Mouse (Mus musculus) granulocyte monocyte progenitor cell, adult 5-6 weeks (primary cell): ENCODE results near the gene Lancl3. TPM values are rescaled to one million over a fixed set of nuclear protein-coding genes. Genes with fewer than 3 reads are reported as not detected.

Source experiments
- ATAC-seq: replicated peaks from 2 replicates; pipeline ENCODE4 v1.8.0; 2016; ENCODE audit warnings: mild to moderate bottlenecking, moderate TSS enrichment, inconsistent platforms; ENCODE audit not compliant: poor library complexity, severe bottlenecking
- total RNA-seq, 2 experiments: library from RNA; stranded (forward) in 1 of 2; stranded (reverse) in 1 of 2; fragments of 200-712, 200-1000 nt in 1 of 2; fragments of >200 nt in 1 of 2; fragmentation: Nextera tagmentation in 1 of 2; gene quantifications; 2 replicates each; pipeline ENCODE4 v1.2.3; 2014 to 2017

Gene Lancl3
- not detected in 2 replicates for total RNA-seq (2014; fragmentation: Nextera tagmentation)
- total RNA-seq (2017): not detected in 2 replicates

DNA sequence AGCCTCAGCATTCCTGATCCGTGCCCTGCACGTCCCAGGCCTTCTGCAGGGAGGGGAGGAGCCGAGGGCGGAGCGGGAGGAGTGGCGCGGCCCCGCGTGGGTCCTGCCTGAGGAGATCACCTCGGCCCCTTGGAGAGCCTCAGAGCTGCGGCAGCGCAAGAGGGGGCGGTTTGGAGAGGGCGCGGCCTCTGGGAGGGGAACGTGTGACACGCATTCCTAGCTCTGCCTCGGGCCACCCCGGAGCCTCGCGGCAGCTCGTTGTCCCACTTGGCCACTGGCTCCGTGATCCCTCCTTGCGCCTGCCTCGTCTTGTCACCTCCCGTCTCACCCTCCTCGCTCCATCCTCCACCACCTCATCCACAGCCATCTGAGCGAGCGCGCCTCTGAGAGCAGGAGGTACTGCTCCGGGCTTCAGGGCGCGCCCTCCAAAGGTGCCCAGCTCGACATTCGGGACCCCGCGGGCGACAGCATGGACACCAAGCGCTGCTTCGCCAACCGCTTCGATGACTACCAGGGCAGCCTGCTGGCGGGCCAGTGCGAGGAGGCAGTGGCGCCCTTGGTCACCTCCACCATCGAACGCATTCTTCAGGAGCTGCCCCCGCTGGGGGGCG, at the start of gene Lancl3:
Lancl3 (plus strand) TSS at position 142 of the 611 bp plus-strand sequence.
- peak; percentile 92 for ATAC-seq

DNA sequence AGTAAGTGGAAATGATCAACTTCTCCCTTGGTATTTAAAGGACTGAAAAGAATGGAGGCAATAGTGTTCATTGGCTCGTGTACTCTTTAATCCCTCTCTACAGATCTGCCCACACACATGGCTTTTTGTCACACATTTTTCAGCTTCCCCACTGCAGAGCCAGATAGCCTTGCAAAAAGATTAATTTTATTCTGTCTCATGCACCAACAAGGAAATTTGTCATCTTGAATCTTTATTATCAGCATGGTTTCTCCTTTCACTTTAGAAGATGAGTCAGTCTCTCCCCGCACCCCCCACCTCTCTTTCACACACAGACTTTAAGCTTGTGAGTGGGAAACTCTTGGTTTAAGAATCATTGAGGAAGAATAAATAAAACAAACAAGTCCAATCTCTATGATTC, 20.7 kb upstream of the Lancl3 start:
- no peak for ATAC-seq

GRCm38 (mm10) chrX:9181570-9181969, 18.1 kb upstream of the Lancl3 start:
- ATAC-seq: no peak

DNA sequence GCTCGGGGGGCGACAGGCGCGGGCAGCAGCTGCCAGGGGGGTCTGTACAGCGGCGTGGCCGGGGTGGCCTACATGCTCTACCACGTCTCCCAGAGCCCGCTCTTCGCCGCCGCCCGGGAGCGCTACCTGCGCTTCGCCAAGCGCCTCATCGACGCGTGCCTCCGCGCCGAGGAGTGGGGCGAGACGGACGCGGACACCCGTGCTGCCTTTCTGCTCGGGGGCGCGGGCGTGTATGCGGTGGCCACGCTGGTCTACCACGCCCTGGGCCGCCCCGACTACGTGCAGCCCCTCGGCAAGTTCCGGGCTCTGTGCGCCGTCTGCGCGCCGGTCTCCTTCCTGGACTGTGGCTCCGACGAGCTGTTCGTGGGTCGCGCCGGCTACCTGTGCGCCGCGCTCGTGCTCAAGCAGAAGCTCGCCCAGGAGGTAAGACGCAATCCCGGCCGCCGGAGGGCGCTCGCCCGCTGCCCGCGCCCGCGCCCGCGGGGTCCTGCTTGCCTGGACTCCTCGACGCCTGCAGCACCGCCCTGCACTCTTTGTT, 747 bp downstream of the Lancl3 start:
- ATAC-seq: peak; percentile 68

GRCm38 (mm10) chrX:9201954-9202353, 2.3 kb downstream of the Lancl3 start:
- no peak for ATAC-seq

DNA sequence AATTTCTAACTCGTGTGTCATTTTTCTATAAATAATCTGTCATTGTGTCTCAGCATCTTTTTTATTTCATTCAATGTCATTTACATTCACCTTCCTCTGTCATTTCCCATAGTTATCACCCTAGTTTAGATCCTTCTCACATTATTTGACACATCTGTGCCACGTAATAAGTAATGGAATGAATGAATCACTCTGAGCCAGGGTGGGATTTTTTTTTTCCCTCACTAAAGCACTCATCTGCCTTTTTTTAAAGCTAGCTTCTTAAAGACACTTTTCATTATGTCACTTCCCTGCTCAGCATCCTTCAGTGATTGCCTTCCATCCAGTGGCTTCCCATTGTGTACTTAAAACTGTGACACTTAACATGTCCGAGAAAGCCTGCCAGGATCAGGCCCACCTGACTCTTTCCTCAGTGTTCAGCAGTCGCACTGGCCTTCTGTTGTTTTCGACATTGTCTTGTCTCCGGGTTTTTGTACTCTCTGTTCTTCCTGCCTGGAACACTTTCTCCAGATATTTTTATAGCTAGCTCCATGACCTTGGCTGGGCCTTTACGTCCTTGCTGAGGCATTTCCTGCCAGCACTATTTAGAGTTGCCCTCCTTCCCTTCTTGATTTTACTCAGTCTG, 3.2 kb downstream of the Lancl3 start:
- no peak for ATAC-seq

DNA sequence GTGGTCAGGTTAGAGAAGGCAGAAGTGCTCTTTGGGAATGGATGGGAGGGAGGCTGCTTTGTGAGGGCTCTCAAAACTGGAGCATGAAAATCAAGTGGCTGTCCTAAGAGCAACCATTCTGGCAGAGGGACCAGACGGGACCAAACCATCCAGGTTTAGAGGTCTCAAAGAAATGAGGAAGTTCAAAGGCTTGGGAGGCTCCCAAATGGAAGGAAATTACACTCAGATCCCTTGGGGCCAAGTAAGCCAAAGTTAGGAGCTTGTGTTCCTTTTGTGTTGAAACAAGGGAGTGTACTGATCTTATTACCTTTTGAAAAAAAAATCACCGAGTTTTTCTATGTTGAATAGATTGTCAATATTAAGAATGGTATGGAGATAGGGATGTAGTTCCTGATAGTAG, 5.4 kb downstream of the Lancl3 start:
- ATAC-seq: no peak

- no peak for ATAC-seq
Measured at GRCm38 (mm10) chrX:9216244-9216643, 16.5 kb downstream of the Lancl3 start.

- no peak; the same call in 1 of the 2 replicates for ATAC-seq
Measured at GRCm38 (mm10) chrX:9219570-9219969, 19.9 kb downstream of the Lancl3 start.

- ATAC-seq: peak; percentile 55; the same call in 1 of the 2 replicates
Measured at GRCm38 (mm10) chrX:9221206-9221605, 21.5 kb downstream of the Lancl3 start.

- ATAC-seq: no peak
Measured at GRCm38 (mm10) chrX:9221736-9222135, 22.0 kb downstream of the Lancl3 start.

GRCm38 (mm10) chrX:9222412-9223221, 22.9 kb downstream of the Lancl3 start:
- ATAC-seq: no peak

- ATAC-seq: no peak
Measured at GRCm38 (mm10) chrX:9227105-9227504, 27.4 kb downstream of the Lancl3 start.

DNA sequence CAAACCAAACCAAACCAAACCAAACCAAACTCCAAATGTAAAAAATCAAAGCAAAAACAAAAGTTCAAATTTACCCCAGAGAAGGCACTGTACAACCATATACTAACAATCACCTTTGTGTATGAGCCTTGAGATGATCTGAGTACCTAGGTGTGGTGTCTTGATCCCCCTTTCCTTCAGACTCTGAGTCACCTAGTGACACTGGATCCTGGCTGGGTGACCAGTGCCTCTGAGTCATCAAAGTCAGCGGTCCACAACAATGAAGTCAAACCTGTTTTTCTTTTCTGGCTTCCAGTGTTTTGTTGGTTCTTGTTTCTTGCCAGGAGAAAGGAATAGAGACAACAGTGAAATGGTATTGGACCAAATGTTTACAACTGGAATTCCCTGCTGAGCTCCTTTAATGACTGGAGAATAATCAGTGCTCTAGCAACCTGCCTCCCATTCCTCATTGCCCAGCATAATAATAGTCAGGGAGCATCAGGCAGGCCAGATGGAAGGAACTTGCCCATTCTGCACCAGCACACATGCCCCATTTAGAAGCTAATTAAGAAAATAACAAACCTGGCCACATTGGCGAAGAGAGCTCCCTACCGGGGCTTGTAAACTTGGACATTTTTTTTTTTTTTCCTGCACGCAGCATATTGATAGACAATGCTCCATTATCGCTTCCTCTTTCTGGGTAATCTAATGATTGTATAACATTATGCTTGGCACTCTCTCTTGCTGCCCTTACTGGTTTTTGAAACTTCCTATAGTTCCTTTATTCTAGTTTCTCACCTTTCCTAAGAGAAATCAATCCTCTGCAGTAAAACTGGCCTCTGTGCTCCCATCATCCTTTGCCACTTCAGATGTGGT, 41.3 kb downstream of the Lancl3 start:
- no peak; the same call in 1 of the 2 replicates for ATAC-seq

- no peak for ATAC-seq
Measured at GRCm38 (mm10) chrX:9243381-9243864, 43.7 kb downstream of the Lancl3 start.

GRCm38 (mm10) chrX:9244603-9245336, 45.1 kb downstream of the Lancl3 start:
- peak; percentile 55; the same call in 1 of the 2 replicates for ATAC-seq

DNA sequence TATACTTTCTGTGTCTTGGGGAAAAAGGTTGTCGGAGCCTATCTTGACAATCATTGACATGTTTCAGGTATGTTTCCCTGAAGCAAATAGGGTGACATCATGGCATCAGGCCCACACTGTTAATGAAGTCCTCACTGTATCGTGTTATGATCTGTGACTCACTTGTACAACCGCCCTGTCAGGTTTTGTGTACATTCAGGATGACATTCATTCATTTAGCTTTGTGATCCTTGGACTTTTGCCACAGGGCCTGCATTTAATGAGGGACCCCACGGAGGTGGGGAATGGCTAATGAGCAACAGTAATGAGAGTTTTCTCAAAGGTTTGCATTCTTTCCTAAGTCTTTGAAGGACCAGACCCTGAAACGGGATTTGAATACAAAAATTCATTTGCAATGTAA, 49.2 kb downstream of the Lancl3 start:
- ATAC-seq: no peak

DNA sequence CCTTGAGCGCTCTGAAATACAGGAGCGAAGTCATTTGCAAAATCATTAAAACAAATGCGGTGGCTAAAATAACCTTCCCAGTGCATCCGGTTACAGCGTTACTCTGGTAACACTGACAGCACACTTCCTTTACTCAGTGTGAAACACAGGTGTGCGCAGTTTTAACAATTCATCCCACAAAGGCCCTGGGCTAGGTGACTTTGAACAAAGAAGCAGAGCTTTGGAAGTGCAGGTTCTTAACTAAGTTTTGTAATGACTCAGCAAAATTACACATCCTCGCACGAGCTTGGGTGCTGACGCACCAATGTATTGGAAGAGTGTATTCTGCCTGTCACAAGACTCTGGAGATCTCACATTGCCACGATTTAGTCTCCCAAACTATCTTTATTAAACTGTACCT, 54.3 kb downstream of the Lancl3 start:
- ATAC-seq: peak; percentile 12; the same call in 1 of the 2 replicates

DNA sequence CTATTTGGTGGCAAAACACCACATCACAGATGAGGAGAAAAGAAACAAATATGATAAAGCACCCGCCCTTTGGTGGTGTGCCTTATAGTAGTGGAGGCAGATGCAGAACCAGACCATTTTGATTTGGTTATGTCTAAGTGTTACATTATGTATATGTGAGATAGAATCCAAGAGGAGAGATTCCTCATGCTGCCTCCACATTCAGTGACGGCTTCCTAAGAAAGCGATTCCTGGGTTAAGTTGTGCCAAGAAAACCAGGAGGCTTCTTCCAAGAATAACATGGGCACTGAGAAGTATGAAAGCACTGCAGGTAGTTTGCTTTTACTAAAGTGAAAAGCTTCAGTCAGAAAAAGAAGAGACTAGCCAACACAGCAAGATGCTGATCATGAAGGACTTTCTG, 55.2 kb downstream of the Lancl3 start:
- no peak for ATAC-seq
